Comparison of ENCODE assay signal across 15 mouse cellular contexts in genomic region chr10:13705771-13706170, GRCm38 (mm10).
DNase-seq lines count a peak whose midpoint lies in the region; ATAC-seq lines count a peak whose summit lies in the region.
"Had no signal": no experiment of that assay in that cellular context is flagged by ENCODE, and none has a peak within 500 bp of the region (broad histone marks: within the 10 kb centered on the region; RNA-seq: fewer than 3 reads in every experiment).

No protein-coding gene starts in this region.

- H3K4me1 ChIP-seq in forebrain, embryonic 15.5 days, result 0 out of 2 replicates have a peak, but pooled peaks cover 2% of the 10 kb centered on the region
- no peaks in the 10 kb centered on the region for H3K4me1 ChIP-seq in forebrain, embryonic 14.5 days (ENCODE audit: control insufficient read depth, insufficient read depth, low read length)
- no peaks in the 10 kb centered on the region for H3K4me1 ChIP-seq in midbrain, embryonic 12.5 days
- H3K4me1 ChIP-seq in midbrain, embryonic 10.5 days, result no peaks in the 10 kb centered on the region
- H3K4me1 ChIP-seq in lung, embryonic 16.5 days (replicated peaks; ENCODE audit: control insufficient read depth, insufficient read depth, low read length), result 0 out of 2 replicates have a peak, but pooled peaks cover 2% of the 10 kb centered on the region
- H3K4me1 ChIP-seq: lung, embryonic 15.5 days; neural tube, embryonic 15.5 days had no signal

- no peaks in the 10 kb centered on the region for H3K27me3 ChIP-seq in forebrain, embryonic 15.5 days
- no peaks in the 10 kb centered on the region for H3K27me3 ChIP-seq in forebrain, embryonic 14.5 days (replicated peaks; ENCODE audit: control insufficient read depth, insufficient read depth, low read length)
- no peaks in the 10 kb centered on the region for H3K27me3 ChIP-seq in midbrain, embryonic 12.5 days
- no peaks in the 10 kb centered on the region for H3K27me3 ChIP-seq in midbrain, embryonic 10.5 days (ENCODE audit: low read depth, poor library complexity, severe bottlenecking)
- no peaks in the 10 kb centered on the region for H3K27me3 ChIP-seq in lung, embryonic 16.5 days (ENCODE audit: control insufficient read depth, insufficient read depth, low read depth, low read length)
- H3K27me3 ChIP-seq: hindbrain, embryonic 13.5 days; lung, embryonic 15.5 days; neural tube, embryonic 15.5 days had no signal

- ATAC-seq in forebrain, embryonic 15.5 days (replicated peaks), result 0 out of 2 replicates have a peak, but pooled peaks have one; percentile 38
- ATAC-seq in forebrain, embryonic 14.5 days, result no peak
- ATAC-seq in midbrain, embryonic 12.5 days (ENCODE audit: low FRiP score, low read depth), result peak; percentile 19; the same call in 1 of the 2 replicates
- ATAC-seq in lung, embryonic 16.5 days (ENCODE audit: low read depth), result 0 out of 2 replicates have a peak, but pooled peaks have one; percentile 56
- ATAC-seq: intestine, postnatal 0 days had no signal

- no peak overlapping the region for H3K4me2 ChIP-seq in forebrain, embryonic 15.5 days (replicated peaks)
- no peak overlapping the region for H3K4me2 ChIP-seq in forebrain, embryonic 14.5 days (ENCODE audit: low read length)
- no peak overlapping the region for H3K4me2 ChIP-seq in midbrain, embryonic 12.5 days (replicated peaks)
- H3K4me2 ChIP-seq in lung, embryonic 16.5 days (ENCODE audit: low read depth, low read length), result no peak overlapping the region
- H3K4me2 ChIP-seq: hindbrain, embryonic 13.5 days; lung, embryonic 15.5 days; neural tube, embryonic 15.5 days had no signal

- H3K9ac ChIP-seq in forebrain, embryonic 15.5 days (replicated peaks), result no peak overlapping the region
- H3K9ac ChIP-seq in forebrain, embryonic 14.5 days (ENCODE audit: low read length), result no peak overlapping the region
- H3K9ac ChIP-seq in midbrain, embryonic 12.5 days (replicated peaks), result no peak overlapping the region
- no peak overlapping the region for H3K9ac ChIP-seq in lung, embryonic 16.5 days (ENCODE audit: low read length)
- H3K9ac ChIP-seq: hindbrain, embryonic 13.5 days; lung, embryonic 15.5 days; neural tube, embryonic 15.5 days had no signal

- no peaks in the 10 kb centered on the region for H3K36me3 ChIP-seq in forebrain, embryonic 15.5 days
- H3K36me3 ChIP-seq in forebrain, embryonic 14.5 days (ENCODE audit: control insufficient read depth, insufficient read depth, low read length), result no peaks in the 10 kb centered on the region
- no peaks in the 10 kb centered on the region for H3K36me3 ChIP-seq in midbrain, embryonic 12.5 days
- no peaks in the 10 kb centered on the region for H3K36me3 ChIP-seq in midbrain, embryonic 10.5 days
- no peaks in the 10 kb centered on the region for H3K36me3 ChIP-seq in lung, embryonic 16.5 days (ENCODE audit: control insufficient read depth, insufficient read depth, low read length)
- H3K36me3 ChIP-seq: hindbrain, embryonic 13.5 days; lung, embryonic 15.5 days; neural tube, embryonic 15.5 days had no signal

- WGBS in forebrain, embryonic 15.5 days, result 75% methylated on average over 4 of the region's 4 CpGs
- WGBS in forebrain, embryonic 14.5 days, result 81% methylated on average over 4 of the region's 4 CpGs
- 67% methylated on average over 4 of the region's 4 CpGs for WGBS in midbrain, embryonic 12.5 days
- WGBS in midbrain, embryonic 10.5 days, result 82% methylated on average over 4 of the region's 4 CpGs
- 49% methylated on average over 4 of the region's 4 CpGs for WGBS in lung, embryonic 16.5 days

- DNase-seq in forebrain, embryonic 14.5 days (ENCODE audit: low spot score), result no peak
- no peak for DNase-seq in midbrain, embryonic 10.5 days (ENCODE audit: low spot score)
- DNase-seq in retina, postnatal 1 day, result peak; percentile 36
- DNase-seq in layer of hippocampus, postnatal 14 days (ENCODE audit: low spot score in 2 of 2), result no peak
- no peak for DNase-seq in adrenal gland, postnatal 36 days
- DNase-seq: adrenal gland, postnatal 25 days; cerebellum, postnatal 36 days; gastrocnemius, postnatal 36 days had no signal

- no peak overlapping the region for H3K4me3 ChIP-seq in forebrain, embryonic 15.5 days
- no peak overlapping the region for H3K4me3 ChIP-seq in forebrain, embryonic 14.5 days (ENCODE audit: low read depth, low read length)
- no peak overlapping the region for H3K4me3 ChIP-seq in midbrain, embryonic 12.5 days
- H3K4me3 ChIP-seq in midbrain, embryonic 10.5 days, result no peak overlapping the region
- H3K4me3 ChIP-seq in lung, embryonic 16.5 days (ENCODE audit: low read length), result no peak overlapping the region
- H3K4me3 ChIP-seq: hindbrain, embryonic 13.5 days; lung, embryonic 15.5 days; neural tube, embryonic 15.5 days had no signal

- no peaks in the 10 kb centered on the region for H3K9me3 ChIP-seq in forebrain, embryonic 15.5 days
- no peaks in the 10 kb centered on the region for H3K9me3 ChIP-seq in forebrain, embryonic 14.5 days (replicated peaks; ENCODE audit: control insufficient read depth, low read length)
- H3K9me3 ChIP-seq in midbrain, embryonic 12.5 days, result no peaks in the 10 kb centered on the region
- H3K9me3 ChIP-seq in midbrain, embryonic 10.5 days (replicated peaks), result no peaks in the 10 kb centered on the region
- H3K9me3 ChIP-seq in lung, embryonic 16.5 days (ENCODE audit: control insufficient read depth, low read length), result no peaks in the 10 kb centered on the region
- H3K9me3 ChIP-seq: hindbrain, embryonic 13.5 days; lung, embryonic 15.5 days; neural tube, embryonic 15.5 days had no signal

- no peak overlapping the region for H3K27ac ChIP-seq in forebrain, embryonic 15.5 days (replicated peaks)
- H3K27ac ChIP-seq in forebrain, embryonic 14.5 days (ENCODE audit: low read depth, low read length), result no peak overlapping the region
- H3K27ac ChIP-seq in midbrain, embryonic 12.5 days (replicated peaks), result no peak overlapping the region
- H3K27ac ChIP-seq in midbrain, embryonic 10.5 days (replicated peaks), result no peak overlapping the region
- H3K27ac ChIP-seq in lung, embryonic 16.5 days (ENCODE audit: low read length), result no peak overlapping the region
- H3K27ac ChIP-seq: hindbrain, embryonic 13.5 days; lung, embryonic 15.5 days; neural tube, embryonic 15.5 days had no signal
